8 mouse cellular contexts compared by ENCODE assay signal in the genomic region with DNA sequence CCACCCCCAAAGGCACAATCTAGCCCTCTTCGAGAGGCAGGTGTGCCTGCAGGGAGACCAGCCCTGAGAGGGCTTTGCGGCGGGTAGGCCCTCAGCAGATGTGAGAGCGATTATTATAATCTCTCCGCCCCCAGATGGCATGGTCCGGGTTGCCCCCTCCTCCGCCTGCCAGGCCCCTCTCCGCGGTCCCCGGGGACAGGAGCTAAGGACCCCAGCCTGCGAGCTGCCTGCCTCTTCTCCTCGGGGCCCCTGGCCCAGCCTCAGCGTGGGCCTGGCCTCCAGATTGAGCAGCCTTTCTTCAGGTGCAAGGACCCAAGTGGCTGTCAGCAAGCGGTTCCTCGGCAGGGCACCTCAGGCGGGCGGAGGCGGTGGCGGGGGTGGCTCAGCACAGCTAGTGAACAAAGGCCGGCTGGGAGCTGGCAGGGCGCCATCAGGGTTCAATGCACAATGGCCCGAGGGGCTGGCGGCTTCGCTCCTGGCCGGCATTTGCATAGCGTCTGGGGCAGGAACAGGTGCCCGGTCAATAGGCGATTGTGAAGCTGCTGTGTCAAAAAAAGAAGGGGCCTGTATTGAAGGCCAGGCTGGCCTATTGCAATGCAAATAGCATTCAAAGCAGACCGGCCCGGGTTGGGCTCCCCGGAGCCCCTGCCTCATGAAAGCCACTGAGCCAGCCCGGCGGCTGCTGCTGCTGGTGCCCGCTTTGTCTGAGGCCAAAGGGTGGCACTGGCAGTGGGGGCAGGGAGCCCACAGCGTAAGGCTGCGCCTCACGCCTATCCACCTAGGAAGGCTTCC.
DNase-seq lines count a peak whose midpoint lies in the region; ATAC-seq lines count a peak whose summit lies in the region.

No protein-coding gene starts in this region.

- peak overlapping the region; percentile 41 for H3K4me2 ChIP-seq in hindbrain, embryonic 16.5 days (ENCODE audit: low read length)

- peaks cover 24% of the 10 kb centered on the region for H3K4me1 ChIP-seq in hindbrain, embryonic 16.5 days (ENCODE audit: control insufficient read depth, insufficient read depth, low read depth, low read length)

- DNase-seq in Muller cell, postnatal 12 days (ENCODE audit: inconsistent ontology term): peak; percentile 97
- peak; percentile 74 for DNase-seq in cerebellum, adult 9-10 months
- DNase-seq in frontal cortex, postnatal 10 days (ENCODE audit: low spot score in 2 of 2): peak; percentile 84 to 87
- DNase-seq in left cerebral cortex, adult 18-20 months (ENCODE audit: low spot score in 2 of 2): peak; percentile 76 to 78
- peak; percentile 84 for DNase-seq in lung, postnatal 14 days
- peak; percentile 88 for DNase-seq in right cerebral cortex, postnatal 14 days

- whole genome bisulfite sequencing in hindbrain, embryonic 16.5 days: 3% methylated on average over 37 of the region's 37 CpGs

- H3K9ac ChIP-seq in hindbrain, embryonic 16.5 days (ENCODE audit: low read depth, low read length): peak overlapping the region; percentile 59

- no peaks in the 10 kb centered on the region for H3K9me3 ChIP-seq in hindbrain, embryonic 16.5 days (ENCODE audit: control insufficient read depth, low read length)

- peak overlapping the region; percentile 10; the same call in 1 of the 2 replicates for H3K4me3 ChIP-seq in hindbrain, embryonic 16.5 days (ENCODE audit: low read length)

- peak overlapping the region; percentile 78 for H3K27ac ChIP-seq in hindbrain, embryonic 16.5 days (ENCODE audit: low read depth, low read length)

- peak; percentile 93 for ATAC-seq in hindbrain, embryonic 16.5 days
- no peak for ATAC-seq in granulocyte monocyte progenitor cell, adult 5-6 weeks (replicated peaks; ENCODE audit: poor library complexity, severe bottlenecking)

- H3K36me3 ChIP-seq in hindbrain, embryonic 16.5 days (ENCODE audit: control insufficient read depth, insufficient read depth, low read length): no peaks in the 10 kb centered on the region

- no peaks in the 10 kb centered on the region; the same call in 1 of the 2 replicates for H3K27me3 ChIP-seq in hindbrain, embryonic 16.5 days (replicated peaks; ENCODE audit: control insufficient read depth, insufficient read depth, low read length)
